Mouse (Mus musculus) retina, postnatal 7 days (tissue): ENCODE results near the gene Klf2.

Source experiments
- DNase-seq: peaks from one replicate; pipeline ENCODE4 v3.0.0-alpha.2; 2012; ENCODE audit warnings: low read depth, low spot score

Klf2 gene

DNA sequence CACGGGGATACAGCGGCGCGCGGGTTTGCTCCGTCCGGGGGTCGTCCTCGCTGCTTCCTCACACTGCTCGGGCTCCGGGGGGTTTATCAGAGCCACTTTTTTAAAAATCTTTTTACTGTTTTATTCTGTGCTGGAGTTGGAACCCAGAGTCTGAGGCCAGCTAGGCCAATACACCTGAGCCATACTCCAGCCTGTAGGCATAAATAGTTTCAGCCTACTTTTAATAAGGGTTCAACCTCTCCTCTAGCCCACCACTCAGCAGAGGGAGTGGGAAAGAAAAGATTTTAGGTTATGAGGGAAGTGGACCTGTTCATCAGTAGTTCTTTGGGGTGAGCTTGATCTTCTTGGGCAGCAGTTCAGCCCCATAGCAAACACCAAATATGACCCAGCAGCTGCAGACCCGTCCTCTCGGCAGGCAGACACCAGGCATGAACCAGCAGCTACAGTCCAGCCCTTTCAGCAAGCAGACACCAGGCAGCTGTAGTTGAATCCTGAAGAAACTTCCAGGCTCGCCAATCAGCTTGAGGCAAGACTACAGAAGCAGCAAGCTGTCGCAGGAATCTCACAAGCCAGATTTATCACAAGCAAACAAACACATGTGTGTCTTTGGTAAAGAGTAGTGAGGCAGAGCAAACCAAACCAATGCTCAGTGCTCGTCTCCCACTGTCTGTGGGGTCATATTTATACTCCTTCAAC is 13.5 kb upstream of the Klf2 start, which contains the start of gene Gm10282:
Gm10282 (minus strand) TSS at position 51 of the 696 bp plus-strand sequence.
- DNase-seq: no peak

DNA sequence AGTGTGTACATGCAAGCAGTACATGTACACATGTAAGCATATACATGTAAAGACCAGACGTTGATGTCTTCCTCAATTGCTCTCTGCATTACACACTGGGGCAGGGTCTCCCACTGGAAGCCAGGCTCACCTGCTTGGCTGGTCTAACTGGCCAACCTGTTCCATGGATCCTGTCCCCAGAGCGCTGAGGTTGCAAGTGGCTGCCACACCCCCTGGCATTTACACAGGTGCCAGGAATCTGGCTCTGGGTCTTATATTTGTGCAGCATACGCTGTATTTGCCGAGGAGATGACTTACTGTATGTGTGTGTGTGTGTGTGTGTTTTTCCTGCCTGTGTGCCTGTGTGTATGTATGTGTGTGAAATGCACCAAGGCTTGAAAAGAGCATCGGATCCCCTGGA is 11.9 kb upstream of the Klf2 start:
- DNase-seq: no peak

DNA sequence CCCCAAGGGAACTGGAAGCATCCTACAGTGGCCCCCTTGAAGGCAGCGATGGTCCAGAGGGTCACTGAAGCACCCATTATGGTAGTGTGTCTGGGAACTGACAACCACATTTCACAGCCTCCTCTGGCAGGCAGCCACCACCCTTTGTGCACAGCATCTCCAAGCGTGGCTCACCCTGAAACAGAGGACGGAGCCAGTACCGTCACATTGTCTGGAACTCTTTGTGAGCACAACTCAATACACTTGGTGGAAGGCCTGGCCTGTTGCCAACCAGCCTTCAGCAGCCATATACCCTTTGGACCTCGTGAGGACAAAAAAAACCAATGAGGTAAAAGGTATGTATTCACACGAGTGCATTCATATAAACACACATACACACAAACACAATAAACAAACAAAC is 10.6 kb upstream of the Klf2 start:
- DNase-seq: no peak

DNA sequence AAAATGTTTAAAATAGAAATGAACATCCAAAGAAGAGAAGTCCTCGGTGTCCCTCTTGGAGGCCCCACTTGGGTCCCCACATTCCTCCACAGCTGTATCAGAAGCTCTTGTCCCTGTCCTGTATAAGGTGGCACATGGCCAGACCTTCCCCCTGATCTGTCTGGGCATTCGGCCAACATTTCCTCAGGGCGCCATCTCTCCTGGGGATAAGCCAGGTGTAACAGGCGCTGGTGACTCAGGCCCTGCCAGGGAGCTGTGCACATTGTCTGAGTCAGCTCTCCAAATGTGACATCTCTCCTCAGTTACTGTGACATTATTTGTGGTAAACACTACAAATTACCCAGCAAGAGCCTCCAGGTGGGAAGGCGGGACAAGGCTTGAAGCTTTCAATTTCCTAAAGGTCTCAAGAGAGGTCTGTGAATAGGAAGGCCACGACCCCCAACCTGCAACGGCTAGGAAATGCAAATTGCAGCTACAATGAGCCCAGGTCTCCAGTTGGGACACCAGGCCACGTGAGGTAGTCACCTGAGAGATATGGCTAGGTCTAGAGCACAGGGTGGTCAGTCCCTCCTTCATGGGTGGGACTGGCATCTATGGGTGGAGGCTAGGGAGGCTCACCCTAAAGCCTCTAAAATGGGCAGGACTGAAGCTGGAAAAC is 7.9 kb upstream of the Klf2 start:
- DNase-seq: peak; percentile 43

DNA sequence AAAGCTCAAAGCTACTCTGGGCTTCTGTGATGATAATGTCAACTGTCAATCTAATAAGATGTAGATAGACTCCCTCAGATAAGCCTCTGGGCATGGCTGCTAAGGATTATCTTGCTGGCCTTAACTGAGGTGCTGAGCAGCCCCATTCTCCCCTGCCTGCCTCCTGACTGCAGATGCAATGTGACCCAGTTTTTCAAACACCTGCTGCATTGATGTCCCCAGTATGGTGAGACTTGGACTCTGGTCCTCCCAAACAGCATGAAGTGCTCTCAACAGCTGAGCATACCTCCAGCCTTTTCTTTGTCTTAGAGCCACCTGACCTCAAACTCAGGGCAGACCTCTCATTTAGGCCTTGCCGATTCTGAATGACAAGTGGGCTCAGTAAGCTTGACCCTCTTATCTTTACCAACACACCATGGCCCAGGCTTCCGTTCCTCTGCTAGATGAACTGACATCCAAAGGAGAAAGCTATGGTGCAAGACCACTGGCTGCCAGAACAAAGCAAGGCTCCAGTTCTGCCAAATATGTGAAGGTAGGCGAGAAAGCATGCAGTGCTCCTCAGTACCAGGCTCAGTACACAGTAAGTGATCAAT is 5.8 kb upstream of the Klf2 start:
- DNase-seq: no peak

DNA sequence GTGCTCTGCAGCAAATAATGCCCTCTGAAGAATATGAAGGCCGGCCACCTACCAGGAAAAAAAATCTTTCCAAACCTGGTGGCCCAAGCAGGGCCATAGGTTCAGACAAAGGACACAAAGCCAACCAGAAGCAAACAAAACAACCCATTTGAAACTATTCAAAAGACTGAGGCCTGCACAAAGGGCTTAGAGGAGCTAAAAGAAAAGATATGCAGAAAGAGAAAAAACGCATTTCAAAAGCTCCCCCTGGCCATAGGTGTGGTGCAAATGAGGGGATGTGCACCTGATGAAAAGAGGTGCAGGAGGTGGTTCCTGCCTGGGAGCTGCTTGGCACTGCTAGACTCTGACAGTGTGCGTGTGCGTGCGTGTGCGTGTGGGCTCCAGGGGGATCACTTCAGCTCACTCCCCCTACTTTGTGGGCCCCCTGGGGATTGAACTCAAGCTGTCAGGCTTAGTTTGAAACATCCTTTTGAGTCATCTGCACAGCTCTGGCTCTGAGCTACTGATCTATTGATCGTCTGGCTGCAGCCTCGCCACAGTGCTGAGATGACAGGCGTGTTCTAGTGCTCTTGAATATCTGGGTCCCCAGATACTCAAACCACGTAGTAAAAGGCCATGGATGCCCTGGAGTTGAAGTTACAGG is 2.7 kb upstream of the Klf2 start:
- DNase-seq: no peak

DNA sequence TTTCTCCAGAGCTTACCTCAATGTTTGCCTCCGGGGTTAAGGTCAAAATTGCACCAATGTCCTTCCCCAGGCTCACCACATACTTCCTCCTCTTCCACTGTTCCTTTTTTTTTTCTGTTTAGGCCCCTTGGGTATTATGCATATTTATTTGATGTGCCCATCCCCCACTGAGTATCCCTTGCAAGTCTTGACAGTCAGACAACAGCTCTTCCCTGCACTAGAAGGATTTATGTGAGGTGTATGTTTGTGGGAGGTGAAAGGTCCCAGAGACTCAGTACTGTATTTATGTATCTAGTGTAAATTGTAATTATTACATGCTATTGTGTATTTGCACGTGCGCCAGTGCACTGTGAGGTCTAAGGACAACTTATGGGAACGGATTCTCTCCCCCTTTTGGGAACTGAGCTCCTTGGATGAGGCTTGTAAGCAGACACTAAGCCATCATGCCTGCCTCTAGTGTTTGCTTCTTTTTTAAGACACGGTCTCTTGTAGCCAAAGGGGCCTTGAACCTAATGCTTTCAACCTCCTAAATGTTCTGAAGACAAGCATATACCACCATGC is 1.0 kb upstream of the Klf2 start:
- no peak for DNase-seq

DNA sequence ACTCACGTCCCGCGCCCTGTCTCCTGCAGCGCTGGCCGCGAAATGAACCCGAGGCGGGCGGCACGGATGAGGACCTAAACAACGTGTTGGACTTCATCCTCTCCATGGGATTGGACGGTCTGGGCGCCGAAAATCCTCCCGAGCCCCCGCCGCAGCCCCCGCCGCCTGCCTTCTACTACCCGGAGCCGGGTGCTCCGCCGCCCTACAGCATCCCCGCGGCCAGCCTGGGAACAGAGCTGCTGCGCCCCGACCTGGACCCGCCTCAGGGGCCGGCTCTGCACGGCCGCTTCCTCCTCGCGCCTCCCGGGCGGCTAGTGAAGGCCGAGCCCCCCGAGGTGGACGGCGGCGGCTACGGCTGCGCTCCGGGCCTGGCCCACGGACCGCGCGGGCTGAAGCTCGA is 564 bp downstream of the Klf2 start:
- no peak for DNase-seq

DNA sequence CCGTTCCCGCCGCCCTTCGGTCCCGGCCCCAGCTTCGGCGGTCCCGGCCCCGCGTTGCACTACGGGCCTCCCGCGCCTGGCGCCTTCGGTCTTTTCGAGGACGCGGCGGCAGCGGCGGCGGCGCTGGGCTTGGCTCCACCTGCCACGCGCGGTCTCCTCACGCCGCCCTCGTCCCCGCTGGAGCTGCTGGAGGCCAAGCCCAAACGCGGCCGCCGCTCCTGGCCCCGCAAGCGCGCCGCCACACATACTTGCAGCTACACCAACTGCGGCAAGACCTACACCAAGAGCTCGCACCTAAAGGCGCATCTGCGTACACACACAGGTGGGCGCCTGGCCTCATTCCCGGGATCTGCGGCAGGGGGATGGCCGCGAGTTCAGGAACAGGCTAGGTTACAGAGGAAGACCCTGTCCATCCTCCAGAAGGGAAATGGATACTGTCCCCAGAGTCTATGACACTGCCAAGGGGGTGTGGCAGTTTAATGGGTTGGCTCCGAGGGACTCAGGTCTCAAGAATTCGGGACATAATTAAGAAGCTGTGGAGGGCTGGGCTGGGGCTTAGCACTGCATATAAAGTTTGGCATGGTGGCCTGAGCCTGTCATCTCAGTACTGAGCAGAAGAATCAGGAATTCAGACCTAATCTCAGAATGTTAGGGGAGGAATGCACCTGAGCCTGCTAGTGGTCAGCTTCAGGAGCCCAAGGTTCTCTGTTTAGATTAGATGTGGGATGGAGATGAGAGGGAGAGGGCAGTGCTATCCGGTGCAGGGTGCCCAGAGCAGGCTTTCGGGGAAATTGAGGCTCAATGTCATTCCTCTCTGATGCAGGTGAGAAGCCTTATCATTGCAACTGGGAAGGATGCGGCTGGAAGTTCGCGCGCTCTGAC is 1.3 kb downstream of the Klf2 start:
- no peak for DNase-seq

DNA sequence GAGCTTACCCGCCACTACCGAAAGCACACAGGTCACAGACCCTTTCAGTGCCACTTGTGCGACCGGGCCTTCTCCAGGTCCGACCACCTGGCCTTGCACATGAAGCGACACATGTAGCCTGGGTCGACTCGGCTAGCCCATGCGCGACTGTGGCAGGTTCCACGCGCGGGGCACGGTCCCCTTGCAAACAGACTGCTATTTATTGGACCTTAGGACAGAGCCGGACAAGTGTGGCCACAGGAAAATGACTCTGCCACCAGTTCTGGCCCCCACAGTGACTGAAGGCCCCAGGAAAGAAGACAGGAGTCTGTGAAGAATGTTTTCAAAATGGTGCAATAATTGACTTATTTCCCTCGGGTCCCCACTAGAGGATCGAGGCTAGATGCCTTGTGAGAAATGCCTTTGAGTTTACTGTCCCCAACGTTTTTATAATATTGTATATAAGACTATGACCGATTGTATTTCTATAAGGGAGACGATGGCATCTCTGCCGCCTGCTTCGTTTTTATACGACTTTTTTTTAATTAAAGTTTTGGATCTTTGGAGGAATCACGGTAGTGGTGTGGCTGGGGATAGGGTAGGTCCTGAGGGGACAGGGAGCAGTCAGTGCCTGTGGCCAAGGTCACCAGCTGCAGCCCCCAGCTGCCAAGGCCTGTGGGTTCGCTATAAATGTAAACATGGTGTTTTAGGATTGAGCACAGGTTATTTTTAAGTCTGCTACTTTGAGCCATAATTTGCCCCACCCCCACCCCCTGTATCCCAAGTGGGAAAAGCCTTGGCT is 2.2 kb downstream of the Klf2 start:
- no peak for DNase-seq

DNA sequence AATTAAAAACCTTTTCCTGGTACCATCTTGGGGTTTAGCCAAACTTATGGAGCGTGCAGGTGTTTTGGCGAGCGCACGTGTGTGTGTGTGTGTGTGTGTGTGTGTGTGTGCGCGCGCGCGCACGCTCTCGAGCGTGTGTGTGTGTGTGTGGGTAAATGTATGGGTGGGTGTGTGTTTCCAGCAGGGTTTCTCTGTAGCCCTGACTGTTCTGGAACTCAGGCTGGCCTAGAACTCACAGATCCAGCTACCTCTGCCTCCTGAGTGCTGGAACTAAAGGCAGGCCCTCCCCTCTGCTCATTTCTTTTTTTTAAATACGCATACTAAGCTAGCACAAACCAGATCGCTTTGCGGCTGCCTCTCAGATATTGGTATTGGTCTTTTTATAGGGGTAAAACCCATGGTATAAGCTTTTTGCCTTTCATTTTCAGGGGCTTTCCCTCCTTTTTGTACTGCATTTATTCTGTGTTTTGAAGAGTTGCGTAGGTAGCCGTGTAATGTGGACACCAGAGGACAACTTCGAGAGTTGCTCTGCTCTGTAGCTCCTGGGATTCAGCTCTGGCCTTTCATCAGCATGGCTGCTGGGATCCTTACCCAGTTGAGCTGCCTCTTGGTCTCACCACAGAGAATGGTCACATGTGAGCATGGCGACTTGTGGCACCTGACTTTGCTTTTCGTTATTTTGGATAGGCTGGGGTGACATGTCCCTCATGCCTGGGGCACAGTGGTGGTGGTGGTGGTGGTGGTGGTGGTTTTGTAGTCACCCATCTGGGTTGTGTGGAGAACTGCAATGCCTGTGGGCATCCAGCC is 3.0 kb downstream of the Klf2 start:
- DNase-seq: no peak

DNA sequence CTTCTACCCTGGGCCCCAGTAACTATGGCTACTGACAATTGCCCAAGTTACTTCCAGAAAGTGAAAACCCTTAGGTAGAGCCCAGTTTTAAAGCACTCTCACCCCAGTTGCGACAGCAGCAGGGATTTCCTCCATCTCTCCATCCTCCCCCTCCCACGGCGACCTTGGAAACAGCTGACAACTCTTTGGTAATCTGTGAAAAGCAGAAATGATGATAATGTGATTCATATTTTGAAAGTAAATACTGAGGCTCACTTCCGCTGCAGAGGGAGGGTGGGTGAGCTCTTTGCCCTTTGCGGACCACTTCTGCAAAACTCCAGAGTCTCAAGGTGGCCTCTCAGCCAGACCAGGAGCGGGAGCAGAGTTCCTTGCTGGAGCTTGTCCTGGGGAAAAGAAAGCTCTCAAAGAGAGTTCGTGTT is 3.6 kb downstream of the Klf2 start:
- DNase-seq: no peak

DNA sequence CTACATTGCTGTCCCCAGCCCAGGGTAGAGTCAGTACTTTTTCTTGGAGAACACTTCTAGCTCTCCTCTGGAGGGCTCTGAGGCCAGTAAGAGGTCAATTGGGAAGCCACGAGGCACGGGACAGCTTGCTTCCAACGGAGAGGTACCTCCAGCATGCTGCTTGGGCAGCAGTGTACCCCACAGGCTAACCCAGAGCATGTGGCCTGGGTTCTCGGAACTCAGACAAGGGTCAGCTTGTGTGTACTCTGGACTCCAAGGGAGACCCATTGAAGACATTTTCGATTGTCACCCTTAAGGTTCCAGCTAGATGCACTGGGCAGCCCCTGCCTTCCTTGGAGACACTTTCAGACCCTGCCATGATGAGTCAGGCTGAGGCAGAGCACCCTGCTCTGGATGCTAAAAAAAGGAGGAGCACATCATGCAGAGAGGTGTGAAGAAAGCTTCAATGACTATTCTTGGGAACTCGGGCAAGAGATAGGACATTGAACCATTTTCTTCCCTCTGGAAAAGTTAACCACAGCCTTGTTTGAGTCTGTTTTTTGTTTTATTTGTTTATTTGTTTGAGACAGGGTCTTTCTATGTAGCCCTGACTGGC is 4.4 kb downstream of the Klf2 start:
- DNase-seq: no peak

DNA sequence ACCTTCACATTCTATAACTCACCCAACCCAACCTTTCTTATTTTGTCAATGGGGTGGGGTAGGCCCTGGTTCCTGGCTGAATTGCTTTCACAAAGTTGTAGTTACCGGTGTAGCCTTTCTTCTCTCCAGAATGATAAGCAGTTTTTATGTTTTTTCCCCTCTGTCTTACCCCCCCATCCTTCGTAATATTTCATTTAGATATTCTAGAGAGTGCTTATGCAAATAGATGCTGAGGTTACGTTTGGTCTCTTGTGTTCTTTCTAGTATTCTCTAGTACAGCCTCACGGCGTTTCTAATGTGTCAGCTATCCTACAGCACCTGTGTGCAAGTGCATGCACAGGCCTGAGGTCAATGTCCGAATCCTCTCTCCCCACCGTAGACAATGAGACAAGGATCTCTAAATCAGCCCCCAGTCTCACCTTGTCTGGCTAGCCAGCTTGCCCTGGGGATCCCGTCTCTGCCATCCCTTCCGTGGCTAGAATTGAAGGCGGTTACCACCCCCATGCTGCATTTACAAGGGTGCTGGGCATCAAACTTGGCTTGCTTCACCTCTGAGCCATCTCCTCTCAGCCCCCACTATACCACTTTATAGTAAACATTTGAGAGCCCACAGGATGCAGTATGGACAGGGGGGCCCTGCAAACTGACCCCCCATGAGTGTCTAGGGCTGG is 5.3 kb downstream of the Klf2 start:
- DNase-seq: no peak

DNA sequence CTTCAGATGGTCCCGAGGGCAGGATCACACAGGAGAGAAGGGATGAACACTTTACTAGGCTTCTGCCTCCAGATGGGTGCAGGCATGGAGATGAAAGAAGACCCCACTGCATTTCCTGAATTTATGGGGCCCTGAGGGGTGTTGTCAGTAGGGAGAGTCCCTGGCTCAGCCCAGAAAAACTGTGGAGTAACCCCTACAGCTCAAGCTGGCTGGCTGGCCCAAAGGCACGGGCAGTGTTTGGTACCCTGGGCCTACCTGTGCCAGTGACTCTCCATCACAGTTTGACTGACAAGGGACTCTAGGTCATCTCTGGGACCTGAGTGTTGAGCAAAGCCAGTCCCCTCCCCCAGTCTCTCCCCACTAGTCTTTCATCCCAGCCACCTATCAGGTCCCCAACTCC is 5.9 kb downstream of the Klf2 start:
- DNase-seq: no peak

DNA sequence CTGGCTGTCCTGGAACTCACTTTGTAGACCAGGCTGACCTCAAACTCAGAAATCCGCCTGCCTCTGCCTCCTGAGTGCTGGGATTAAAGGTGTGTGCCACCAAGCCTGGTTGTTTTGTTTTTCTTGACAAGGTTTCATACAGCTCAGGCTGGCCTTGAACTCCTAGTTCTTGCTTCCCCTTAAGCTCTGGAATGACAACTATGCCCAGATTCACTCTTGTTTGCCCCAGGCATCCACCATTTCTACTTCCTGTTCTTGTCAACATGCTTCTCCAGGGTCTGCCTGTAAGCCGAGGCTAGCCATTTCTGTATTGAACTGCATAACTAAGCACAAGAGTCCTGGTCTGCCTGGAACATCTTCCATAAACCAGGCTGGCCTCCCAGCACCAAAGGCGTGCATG is 10.3 kb downstream of the Klf2 start:
- no peak for DNase-seq

DNA sequence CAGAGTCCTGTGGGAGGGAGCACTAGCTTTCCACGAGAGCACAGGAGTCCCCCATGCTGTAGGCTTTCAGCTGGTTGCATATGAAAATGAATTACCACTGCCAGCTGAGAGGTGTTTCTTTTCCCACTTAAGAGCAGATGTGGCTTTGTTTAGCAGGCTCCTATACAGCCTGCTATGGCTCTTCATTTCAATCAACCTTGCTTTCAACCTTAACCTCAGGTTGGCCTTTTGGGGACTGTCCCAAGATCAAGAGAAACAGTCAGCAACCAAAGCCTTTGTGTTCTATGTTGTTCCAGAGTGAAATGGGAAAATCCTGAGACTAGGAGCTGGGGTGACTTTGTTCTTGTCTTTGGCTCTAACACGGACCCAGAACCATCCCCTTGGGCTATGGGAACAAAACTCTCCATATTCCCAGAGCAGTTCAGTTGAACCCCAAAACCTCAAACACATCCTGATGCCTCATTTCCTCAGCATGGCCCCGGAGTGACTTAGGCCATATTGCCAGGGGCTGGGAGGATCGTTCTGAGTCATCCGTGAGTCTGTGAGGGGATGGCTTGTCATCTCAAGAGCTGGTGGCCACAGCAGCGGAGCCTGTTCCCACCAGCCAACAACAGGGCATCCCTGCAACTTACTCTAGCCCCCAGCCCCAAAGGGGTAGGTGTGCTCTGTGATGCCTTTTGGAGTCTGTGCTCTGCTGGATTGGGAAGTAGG is 12.1 kb downstream of the Klf2 start:
- DNase-seq: no peak

DNA sequence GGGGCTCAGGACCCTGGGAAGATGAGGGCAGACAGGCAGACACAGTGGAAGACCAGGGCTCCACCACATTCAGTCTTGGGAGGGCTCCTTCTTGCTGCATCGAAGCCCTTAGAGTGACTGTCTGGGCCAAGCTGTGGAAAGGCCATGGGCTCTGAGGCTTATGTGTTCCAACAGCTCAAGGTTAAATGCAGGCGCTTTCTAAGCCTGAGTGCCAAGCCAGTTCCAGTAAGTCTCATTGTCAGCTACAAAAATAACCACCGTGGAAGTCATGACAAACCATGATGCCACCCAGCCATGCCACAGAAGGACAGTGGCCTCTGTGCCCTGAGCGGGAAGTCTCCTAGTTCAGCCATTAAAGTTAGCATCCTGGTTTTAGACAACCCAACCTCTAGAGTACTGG is 12.8 kb downstream of the Klf2 start:
- DNase-seq: no peak
